Mouse (Mus musculus): ENCODE data around the gene Usp21. TPM values are rescaled to one million over a fixed set of nuclear protein-coding genes. Genes with fewer than 3 reads are reported as not detected.

Usp21 gene
- polyA plus RNA-seq, 1 experiment, result 21.0 TPM

- H3K36me3 ChIP-seq (ENCODE audit: control insufficient read depth, insufficient read depth), result no peaks in the 10 kb centered on the region
- TF ChIP-seq POLR2AphosphoS2 (IDR thresholded peaks at IDR 0.05; ENCODE audit: insufficient read length, low read depth) (no peak), CEBPB (IDR thresholded peaks at IDR 0.05; ENCODE audit: insufficient read depth, poor library complexity, severe bottlenecking) (no peak), MAX (IDR thresholded peaks at IDR 0.05; ENCODE audit: low read depth) (no peak), TCF12 (IDR thresholded peaks at IDR 0.05; ENCODE audit: insufficient read depth, poor library complexity, severe bottlenecking) (no peak), MYOG (IDR thresholded peaks at IDR 0.05; ENCODE audit: control insufficient read depth in 1 of 3, insufficient read depth in 1 of 3, insufficient read length in 2 of 3, low read depth in 2 of 3) (no peak), REST (IDR thresholded peaks at IDR 0.05; ENCODE audit: insufficient read depth, insufficient read length) (no peak), MYOD1 (IDR thresholded peaks at IDR 0.05; ENCODE audit: control insufficient read depth in 1 of 3, insufficient read length in 2 of 3, low read depth in 2 of 3) (no peak), USF1 (IDR thresholded peaks at IDR 0.05; ENCODE audit: low read depth) (no peak), E2F4 (IDR thresholded peaks at IDR 0.05; ENCODE audit: insufficient read depth) (no peak), POLR2A (IDR thresholded peaks at IDR 0.05; ENCODE audit: insufficient read length, low read depth) (no peak), TCF3 (IDR thresholded peaks at IDR 0.05; ENCODE audit: insufficient read length, low read depth) (no peak), SRF (IDR thresholded peaks at IDR 0.05; ENCODE audit: control insufficient read depth, insufficient read length, low read depth) (no peak)
- H3ac ChIP-seq (ENCODE audit: control insufficient read depth, insufficient read length), result no peak overlapping the region
- no peak overlapping the region for H3K4me3 ChIP-seq
- H3K79me2 ChIP-seq (ENCODE audit: control insufficient read depth, insufficient read depth), result no peaks in the 10 kb centered on the region
- H3K4me2 ChIP-seq (ENCODE audit: low read depth), result no peak overlapping the region
- no peaks in the 10 kb centered on the region for H3K27me3 ChIP-seq (ENCODE audit: control insufficient read depth, insufficient read depth, insufficient read length)
Measured at GRCm38 (mm10) chr1:171256937-171257548, 30.7 kb downstream of the Usp21 start.

- Histone ChIP-seq H3ac (ENCODE audit: control insufficient read depth, insufficient read length) (no peak overlapping the region), H3K79me2 (ENCODE audit: control insufficient read depth, insufficient read depth) (no peaks in the 10 kb centered on the region), H3K4me3 (no peak overlapping the region), H3K36me3 (ENCODE audit: control insufficient read depth, insufficient read depth) (no peaks in the 10 kb centered on the region), H3K27me3 (ENCODE audit: control insufficient read depth, insufficient read depth, insufficient read length) (no peaks in the 10 kb centered on the region), H3K4me2 (ENCODE audit: low read depth) (no peak overlapping the region)
- TF ChIP-seq MYOG (IDR thresholded peaks at IDR 0.05; ENCODE audit: control insufficient read depth in 1 of 3, insufficient read depth in 1 of 3, insufficient read length in 2 of 3, low read depth in 2 of 3), result peak in 2 of 3 experiments; percentile 10 to 32
- TF ChIP-seq MYOD1 (IDR thresholded peaks at IDR 0.05; ENCODE audit: control insufficient read depth in 1 of 3, insufficient read length in 2 of 3, low read depth in 2 of 3), result peak in 1 of 3 experiments; percentile 35
- no peak for TF ChIP-seq TCF12 (IDR thresholded peaks at IDR 0.05; ENCODE audit: insufficient read depth, poor library complexity, severe bottlenecking)
Measured at GRCm38 (mm10) chr1:171256095-171256818, 31.5 kb downstream of the Usp21 start.

DNA sequence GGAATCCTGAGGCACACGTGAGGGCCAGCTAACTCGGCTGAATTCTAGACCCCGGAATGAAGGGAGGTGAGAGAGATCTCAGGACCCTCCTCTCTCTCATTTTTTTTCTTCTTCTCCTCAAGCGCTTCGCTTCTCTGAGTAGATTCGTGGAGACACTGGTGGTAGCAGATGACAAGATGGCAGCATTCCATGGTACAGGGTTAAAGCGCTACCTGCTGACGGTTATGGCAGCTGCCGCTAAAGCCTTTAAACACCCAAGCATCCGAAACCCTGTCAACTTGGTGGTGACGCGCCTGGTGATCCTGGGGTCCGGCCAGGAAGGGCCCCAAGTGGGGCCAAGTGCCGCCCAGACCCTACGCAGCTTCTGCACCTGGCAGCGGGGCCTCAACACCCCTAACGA, 35.4 kb downstream of the Usp21 start:
- no peaks in the 10 kb centered on the region for H3K79me2 ChIP-seq (ENCODE audit: control insufficient read depth, insufficient read depth)
- peak overlapping the region; percentile 51 for H3K4me3 ChIP-seq
- peak overlapping the region; percentile 78 for H3K4me2 ChIP-seq (ENCODE audit: low read depth)
- H3K36me3 ChIP-seq (ENCODE audit: control insufficient read depth, insufficient read depth), result no peaks in the 10 kb centered on the region
- no peak for TF ChIP-seq E2F4 (IDR thresholded peaks at IDR 0.05; ENCODE audit: insufficient read depth)
- no peak for TF ChIP-seq MYOG (IDR thresholded peaks at IDR 0.05; ENCODE audit: control insufficient read depth in 1 of 3, insufficient read depth in 1 of 3, insufficient read length in 2 of 3, low read depth in 2 of 3)
- no peak for TF ChIP-seq MYOD1 (IDR thresholded peaks at IDR 0.05; ENCODE audit: control insufficient read depth in 1 of 3, insufficient read length in 2 of 3, low read depth in 2 of 3)
- TF ChIP-seq SRF (IDR thresholded peaks at IDR 0.05; ENCODE audit: control insufficient read depth, insufficient read length, low read depth), result no peak
- TF ChIP-seq POLR2A (IDR thresholded peaks at IDR 0.05; ENCODE audit: insufficient read length, low read depth), result no peak
- TF ChIP-seq CEBPB (IDR thresholded peaks at IDR 0.05; ENCODE audit: insufficient read depth, poor library complexity, severe bottlenecking), result no peak
- no peak overlapping the region for H3ac ChIP-seq (ENCODE audit: control insufficient read depth, insufficient read length)
- no peaks in the 10 kb centered on the region for H3K27me3 ChIP-seq (ENCODE audit: control insufficient read depth, insufficient read depth, insufficient read length)

DNA sequence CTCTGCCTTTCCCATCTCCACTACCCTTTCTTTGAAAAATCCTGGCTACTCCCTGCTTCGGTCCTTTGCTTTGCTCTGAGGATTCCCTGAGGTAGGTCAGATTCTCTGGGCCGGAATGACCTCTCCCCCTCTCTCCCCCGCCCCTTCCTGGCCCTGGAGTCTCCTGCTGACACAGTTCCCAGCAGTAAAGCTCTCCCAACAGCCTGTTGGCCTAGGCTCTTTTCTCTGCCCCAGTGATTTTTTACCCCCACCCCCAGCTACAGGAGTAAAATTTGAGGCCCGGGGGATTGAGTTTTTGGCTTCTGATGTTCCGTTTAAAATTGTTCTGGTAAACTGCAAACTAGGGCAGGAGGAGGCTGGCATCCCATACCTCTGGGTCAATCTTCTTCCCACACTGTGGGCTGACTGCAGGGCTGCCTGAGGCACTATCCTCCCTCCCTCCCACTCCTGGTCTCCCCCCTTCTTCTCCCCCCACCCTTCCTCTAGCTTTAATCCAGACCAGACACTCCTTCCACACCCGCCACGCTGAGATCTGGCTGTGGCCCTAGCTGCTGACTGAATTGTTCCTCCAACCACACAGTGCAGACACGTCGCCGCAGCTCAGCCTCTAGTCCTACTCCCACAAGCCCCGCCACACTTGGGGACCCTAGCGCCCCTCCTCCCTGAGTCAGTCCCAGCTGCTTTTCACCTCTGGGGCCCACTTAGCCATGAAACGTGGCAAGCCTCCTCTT, 36.0 kb downstream of the Usp21 start:
- Histone ChIP-seq H3K4me2 (ENCODE audit: low read depth) (peak overlapping the region; percentile 78), H3K79me2 (ENCODE audit: control insufficient read depth, insufficient read depth) (peaks cover 2% of the 10 kb centered on the region), H3K27me3 (ENCODE audit: control insufficient read depth, insufficient read depth, insufficient read length) (no peaks in the 10 kb centered on the region), H3ac (ENCODE audit: control insufficient read depth, insufficient read length) (no peak overlapping the region), H3K4me3 (peak overlapping the region; percentile 51), H3K36me3 (ENCODE audit: control insufficient read depth, insufficient read depth) (no peaks in the 10 kb centered on the region)
- no peak for TF ChIP-seq CEBPB (IDR thresholded peaks at IDR 0.05; ENCODE audit: insufficient read depth, poor library complexity, severe bottlenecking)
- no peak for TF ChIP-seq MAX (IDR thresholded peaks at IDR 0.05; ENCODE audit: low read depth)
- TF ChIP-seq E2F4 (IDR thresholded peaks at IDR 0.05; ENCODE audit: insufficient read depth), result no peak
- TF ChIP-seq POLR2A (IDR thresholded peaks at IDR 0.05; ENCODE audit: insufficient read length, low read depth), result peak; percentile 60
- no peak for TF ChIP-seq SRF (IDR thresholded peaks at IDR 0.05; ENCODE audit: control insufficient read depth, insufficient read length, low read depth)
- no peak for TF ChIP-seq TCF3 (IDR thresholded peaks at IDR 0.05; ENCODE audit: insufficient read length, low read depth)
- TF ChIP-seq REST (IDR thresholded peaks at IDR 0.05; ENCODE audit: insufficient read depth, insufficient read length), result no peak
- no peak for TF ChIP-seq USF1 (IDR thresholded peaks at IDR 0.05; ENCODE audit: low read depth)
- peak in 1 of 3 experiments; percentile 34 for TF ChIP-seq MYOG (IDR thresholded peaks at IDR 0.05; ENCODE audit: control insufficient read depth in 1 of 3, insufficient read depth in 1 of 3, insufficient read length in 2 of 3, low read depth in 2 of 3)
- TF ChIP-seq POLR2AphosphoS2 (IDR thresholded peaks at IDR 0.05; ENCODE audit: insufficient read length, low read depth), result peak; percentile 49
- TF ChIP-seq MYOD1 (IDR thresholded peaks at IDR 0.05; ENCODE audit: control insufficient read depth in 1 of 3, insufficient read length in 2 of 3, low read depth in 2 of 3), result peak in 1 of 3 experiments; percentile 12
- TF ChIP-seq TCF12 (IDR thresholded peaks at IDR 0.05; ENCODE audit: insufficient read depth, poor library complexity, severe bottlenecking), result no peak

Data from myocyte (in vitro differentiated cells).